Mouse (Mus musculus): ENCODE data around the gene Gm9745. TPM values are rescaled to one million over a fixed set of nuclear protein-coding genes. Genes with fewer than 3 reads are reported as not detected.
"Not testable (repeated sequence)": the region's sequence is repeated elsewhere in the genome, so short reads cannot be mapped to it uniquely, and the experiment has no call there.

The Gm9745 gene
- polyA plus RNA-seq (2015; fragmentation: Nextera tagmentation; extraction: Ambion mirVana), result not detected in 2 replicates

- H3K9me3 ChIP-seq (ENCODE audit: control insufficient read depth, low read length); H3K4me1 ChIP-seq (ENCODE audit: control insufficient read depth, insufficient read depth, low read length); H3K36me3 ChIP-seq (ENCODE audit: control insufficient read depth, insufficient read depth, low read length); ATAC-seq; H3K27ac ChIP-seq (ENCODE audit: low read length); H3K4me3 ChIP-seq (ENCODE audit: low read length); H3K4me2 ChIP-seq (ENCODE audit: low read depth, low read length); H3K27me3 ChIP-seq (replicated peaks; ENCODE audit: control insufficient read depth, insufficient read depth, low read length); H3K9ac ChIP-seq (ENCODE audit: low read depth, low read length): not testable (repeated sequence)
Measured at GRCm38 (mm10) chr13:8948131-8948530, at the start of gene Gm9745. TSS of gene Gm9745 (minus strand) at chr13:8948231.

- not testable (repeated sequence) for H3K27ac ChIP-seq (ENCODE audit: low read length); H3K4me1 ChIP-seq (ENCODE audit: control insufficient read depth, insufficient read depth, low read length); H3K9ac ChIP-seq (ENCODE audit: low read depth, low read length); H3K27me3 ChIP-seq (replicated peaks; ENCODE audit: control insufficient read depth, insufficient read depth, low read length); H3K9me3 ChIP-seq (ENCODE audit: control insufficient read depth, low read length); H3K4me2 ChIP-seq (ENCODE audit: low read depth, low read length); H3K36me3 ChIP-seq (ENCODE audit: control insufficient read depth, insufficient read depth, low read length); ATAC-seq; H3K4me3 ChIP-seq (ENCODE audit: low read length)
- 77% methylated on average over 5 of the region's 5 CpGs for WGBS
Measured at GRCm38 (mm10) chr13:8997221-8997620, 49.2 kb upstream of the Gm9745 start.

- peak; percentile 99 for ATAC-seq
- H3K4me1 ChIP-seq (ENCODE audit: control insufficient read depth, insufficient read depth, low read length), result peaks cover 9% of the 10 kb centered on the region
- WGBS, result under 1% methylated on average over 51 of the region's 51 CpGs
- peak within 1 kb of the TSS; percentile 96 for H3K4me3 ChIP-seq (ENCODE audit: low read length)
- peak within 1 kb of the TSS; percentile 83 for H3K4me2 ChIP-seq (ENCODE audit: low read depth, low read length)
- H3K9ac ChIP-seq (ENCODE audit: low read depth, low read length), result peak within 1 kb of the TSS; percentile 92
- H3K36me3 ChIP-seq (ENCODE audit: control insufficient read depth, insufficient read depth, low read length), result no peaks in the 10 kb centered on the region
- no peaks in the 10 kb centered on the region for H3K27me3 ChIP-seq (replicated peaks; ENCODE audit: control insufficient read depth, insufficient read depth, low read length)
- H3K27ac ChIP-seq (ENCODE audit: low read length), result peak within 1 kb of the TSS; percentile 72
- H3K9me3 ChIP-seq (ENCODE audit: control insufficient read depth, low read length), result no peaks in the 10 kb centered on the region
Measured at GRCm38 (mm10) chr13:8995990-8996786, 48.2 kb upstream of the Gm9745 start, which contains the start of gene Gtpbp4. TSS of gene Gtpbp4 (minus strand) at chr13:8996083.

GRCm38 (mm10) chr13:8995159-8995989 lies 47.3 kb upstream of the Gm9745 start:
- Histone ChIP-seq H3K4me1 (ENCODE audit: control insufficient read depth, insufficient read depth, low read length) (peaks cover 9% of the 10 kb centered on the region), H3K27me3 (replicated peaks; ENCODE audit: control insufficient read depth, insufficient read depth, low read length) (no peaks in the 10 kb centered on the region), H3K36me3 (ENCODE audit: control insufficient read depth, insufficient read depth, low read length) (no peaks in the 10 kb centered on the region), H3K27ac (ENCODE audit: low read length) (peak overlapping the region; percentile 51), H3K4me3 (ENCODE audit: low read length) (peak overlapping the region; percentile 96), H3K9me3 (ENCODE audit: control insufficient read depth, low read length) (no peaks in the 10 kb centered on the region), H3K4me2 (ENCODE audit: low read depth, low read length) (peak overlapping the region; percentile 72), H3K9ac (ENCODE audit: low read depth, low read length) (peak overlapping the region; percentile 89)
- 2% methylated on average over 33 of the region's 33 CpGs for WGBS
- peak; percentile 72 for ATAC-seq

- no peaks in the 10 kb centered on the region for H3K9me3 ChIP-seq (ENCODE audit: control insufficient read depth, low read length)
- peaks cover 5% of the 10 kb centered on the region; the same call in 1 of the 2 replicates for H3K36me3 ChIP-seq (ENCODE audit: control insufficient read depth, insufficient read depth, low read length)
- H3K4me1 ChIP-seq (ENCODE audit: control insufficient read depth, insufficient read depth, low read length), result peaks cover 9% of the 10 kb centered on the region
- no peak overlapping the region for H3K9ac ChIP-seq (ENCODE audit: low read depth, low read length)
- no peak overlapping the region for H3K27ac ChIP-seq (ENCODE audit: low read length)
- no peak overlapping the region for H3K4me3 ChIP-seq (ENCODE audit: low read length)
- H3K27me3 ChIP-seq (replicated peaks; ENCODE audit: control insufficient read depth, insufficient read depth, low read length), result no peaks in the 10 kb centered on the region
- H3K4me2 ChIP-seq (ENCODE audit: low read depth, low read length), result no peak overlapping the region
- 88% methylated on average over 6 of the region's 6 CpGs for WGBS
- ATAC-seq, result no peak
Measured at GRCm38 (mm10) chr13:8992231-8992630, 44.2 kb upstream of the Gm9745 start.

GRCm38 (mm10) chr13:8972972-8973371 lies 24.9 kb upstream of the Gm9745 start:
- ATAC-seq, result no peak
- 96% methylated on average over 3 of the region's 3 CpGs for WGBS
- Histone ChIP-seq H3K4me3 (ENCODE audit: low read length) (no peak overlapping the region), H3K27me3 (replicated peaks; ENCODE audit: control insufficient read depth, insufficient read depth, low read length) (no peaks in the 10 kb centered on the region), H3K36me3 (ENCODE audit: control insufficient read depth, insufficient read depth, low read length) (peaks cover 35% of the 10 kb centered on the region), H3K27ac (ENCODE audit: low read length) (no peak overlapping the region), H3K9me3 (ENCODE audit: control insufficient read depth, low read length) (no peaks in the 10 kb centered on the region), H3K4me2 (ENCODE audit: low read depth, low read length) (no peak overlapping the region), H3K9ac (ENCODE audit: low read depth, low read length) (no peak overlapping the region), H3K4me1 (ENCODE audit: control insufficient read depth, insufficient read depth, low read length) (no peaks in the 10 kb centered on the region)

GRCm38 (mm10) chr13:8972369-8972768 lies 24.3 kb upstream of the Gm9745 start:
- no peak overlapping the region for H3K27ac ChIP-seq (ENCODE audit: low read length)
- no peaks in the 10 kb centered on the region for H3K9me3 ChIP-seq (ENCODE audit: control insufficient read depth, low read length)
- no peak for ATAC-seq
- H3K4me1 ChIP-seq (ENCODE audit: control insufficient read depth, insufficient read depth, low read length), result no peaks in the 10 kb centered on the region
- H3K4me3 ChIP-seq (ENCODE audit: low read length), result no peak overlapping the region
- no peaks in the 10 kb centered on the region for H3K27me3 ChIP-seq (replicated peaks; ENCODE audit: control insufficient read depth, insufficient read depth, low read length)
- peaks cover 33% of the 10 kb centered on the region for H3K36me3 ChIP-seq (ENCODE audit: control insufficient read depth, insufficient read depth, low read length)
- no peak overlapping the region for H3K9ac ChIP-seq (ENCODE audit: low read depth, low read length)
- no peak overlapping the region for H3K4me2 ChIP-seq (ENCODE audit: low read depth, low read length)

GRCm38 (mm10) chr13:8967742-8968141 lies 19.7 kb upstream of the Gm9745 start:
- no peak overlapping the region for H3K9ac ChIP-seq (ENCODE audit: low read depth, low read length)
- no peak overlapping the region for H3K4me3 ChIP-seq (ENCODE audit: low read length)
- no peaks in the 10 kb centered on the region for H3K27me3 ChIP-seq (replicated peaks; ENCODE audit: control insufficient read depth, insufficient read depth, low read length)
- ATAC-seq, result no peak
- no peaks in the 10 kb centered on the region for H3K9me3 ChIP-seq (ENCODE audit: control insufficient read depth, low read length)
- no peak overlapping the region for H3K4me2 ChIP-seq (ENCODE audit: low read depth, low read length)
- no peak overlapping the region for H3K27ac ChIP-seq (ENCODE audit: low read length)
- WGBS, result 94% methylated on average over 8 of the region's 8 CpGs
- H3K4me1 ChIP-seq (ENCODE audit: control insufficient read depth, insufficient read depth, low read length), result no peaks in the 10 kb centered on the region
- peaks cover 9% of the 10 kb centered on the region for H3K36me3 ChIP-seq (ENCODE audit: control insufficient read depth, insufficient read depth, low read length)

- Histone ChIP-seq H3K9me3 (ENCODE audit: control insufficient read depth, low read length) (no peaks in the 10 kb centered on the region), H3K9ac (ENCODE audit: low read depth, low read length) (no peak overlapping the region), H3K27me3 (replicated peaks; ENCODE audit: control insufficient read depth, insufficient read depth, low read length) (no peaks in the 10 kb centered on the region), H3K4me1 (ENCODE audit: control insufficient read depth, insufficient read depth, low read length) (no peaks in the 10 kb centered on the region), H3K27ac (ENCODE audit: low read length) (no peak overlapping the region), H3K4me3 (ENCODE audit: low read length) (no peak overlapping the region), H3K4me2 (ENCODE audit: low read depth, low read length) (no peak overlapping the region), H3K36me3 (ENCODE audit: control insufficient read depth, insufficient read depth, low read length) (peaks cover 3% of the 10 kb centered on the region; the same call in 1 of the 2 replicates)
- 92% methylated on average over 5 of the region's 5 CpGs for WGBS
- ATAC-seq, result no peak
Measured at GRCm38 (mm10) chr13:8965224-8965623, 17.2 kb upstream of the Gm9745 start.

Data from intestine, embryonic 16.5 days (tissue).